Mouse (Mus musculus): ENCODE results near the gene Gprc5a.

DNA sequence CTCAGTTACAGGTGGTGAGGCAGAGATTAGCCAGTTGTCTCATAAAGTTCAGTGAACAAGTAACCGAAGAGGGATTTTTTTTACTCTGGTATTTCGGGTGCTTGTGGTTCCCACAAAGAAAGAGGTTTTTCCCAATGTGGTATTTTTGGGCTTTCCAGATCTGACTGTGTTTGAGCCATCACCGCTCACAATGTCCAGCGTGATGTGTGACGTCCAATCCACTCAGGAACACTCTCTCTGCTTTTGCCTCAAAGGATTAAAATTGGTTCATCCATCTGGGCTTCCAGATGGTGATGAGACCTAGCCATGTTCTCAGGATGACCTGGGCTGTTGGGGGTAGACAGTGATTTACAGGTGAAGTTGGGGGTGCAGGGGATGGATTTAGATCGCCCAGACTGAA lies 41.6 kb downstream of the Gprc5a start:
- TF ChIP-seq CTCF (conservative IDR thresholded peaks at IDR 0.05; ENCODE audit: low read length) (no peak), NANOG (IDR thresholded peaks at IDR 0.05; ENCODE audit: borderline replicate concordance, low read length) (no peak), POU5F1 (IDR thresholded peaks at IDR 0.05; ENCODE audit: borderline replicate concordance, low read length) (no peak)
